Mouse (Mus musculus) thymus, adult 18-20 months (tissue): ENCODE results near the gene Lmo2.

ENCODE experiments used
- DNase-seq, 2 experiments: peaks; one replicate each; pipeline ENCODE4 v3.0.0; 2022; ENCODE audit warnings: mixed read lengths in 2 of 2

Gene Lmo2

DNA sequence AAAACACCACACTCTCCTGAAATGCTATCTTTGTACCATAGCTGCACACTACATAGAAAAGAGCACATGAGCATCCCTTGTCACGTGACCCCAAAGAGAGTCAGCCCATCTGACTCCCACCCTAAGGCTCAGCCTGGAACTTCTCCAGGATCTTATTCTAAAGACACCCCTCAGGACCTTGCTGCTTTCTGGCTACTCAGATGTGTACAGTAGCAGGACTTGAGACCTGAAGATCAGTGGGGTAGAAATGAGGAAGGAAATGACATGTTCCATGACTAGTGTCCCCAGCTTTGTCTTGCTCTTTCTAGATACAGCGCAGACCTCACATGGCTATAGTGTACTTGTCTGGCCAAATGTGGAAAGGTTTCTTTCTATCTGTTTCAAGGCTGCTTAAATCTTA lies 12.9 kb upstream of the Lmo2 start:
- no peak for DNase-seq

DNA sequence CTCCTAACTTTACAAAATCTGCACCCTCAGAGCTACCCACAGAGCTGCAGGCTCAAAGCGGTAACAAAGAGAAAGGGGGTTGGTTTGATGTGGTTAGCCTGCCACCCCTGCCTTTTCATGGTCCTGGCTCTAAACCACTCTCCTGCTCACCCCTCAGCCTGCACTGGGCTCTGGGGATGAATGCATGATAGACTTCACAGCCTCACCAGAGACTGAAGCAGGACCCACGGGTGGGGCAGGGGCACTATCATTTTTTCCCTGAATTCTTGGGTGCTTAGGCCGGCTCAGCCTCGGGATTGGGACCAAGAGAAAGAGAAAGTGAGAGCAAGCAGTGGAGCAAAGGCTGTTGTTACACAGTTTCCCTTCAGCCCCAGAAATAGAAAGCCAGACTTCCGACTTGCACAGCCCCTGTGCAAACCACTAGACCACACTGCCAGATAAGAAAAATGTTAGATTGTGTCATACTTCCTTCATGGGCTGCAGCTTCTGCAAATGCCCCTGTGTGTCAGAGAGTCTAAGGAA lies 12.2 kb upstream of the Lmo2 start:
- DNase-seq: peak in 1 of 2 experiments; percentile 14

DNA sequence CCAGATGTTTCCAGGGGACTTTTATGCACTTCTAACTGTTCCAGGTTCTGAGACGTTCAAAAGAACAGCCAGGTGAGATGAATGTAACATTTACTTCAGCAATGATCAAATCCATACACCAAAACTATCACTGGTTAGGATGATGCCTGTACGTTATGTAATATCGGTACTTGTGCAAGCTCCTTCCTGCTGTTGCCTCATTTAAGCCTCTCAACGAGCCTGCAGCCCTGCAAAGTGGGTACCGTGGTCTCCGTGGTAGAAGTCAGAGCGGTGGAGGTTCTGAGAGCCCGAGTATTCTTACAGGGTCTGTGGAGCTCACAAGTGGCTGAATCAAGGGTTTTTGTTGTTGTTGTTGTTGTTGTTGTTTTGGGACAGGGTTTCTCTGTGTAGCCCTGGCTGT lies 10.9 kb upstream of the Lmo2 start:
- no peak for DNase-seq

DNA sequence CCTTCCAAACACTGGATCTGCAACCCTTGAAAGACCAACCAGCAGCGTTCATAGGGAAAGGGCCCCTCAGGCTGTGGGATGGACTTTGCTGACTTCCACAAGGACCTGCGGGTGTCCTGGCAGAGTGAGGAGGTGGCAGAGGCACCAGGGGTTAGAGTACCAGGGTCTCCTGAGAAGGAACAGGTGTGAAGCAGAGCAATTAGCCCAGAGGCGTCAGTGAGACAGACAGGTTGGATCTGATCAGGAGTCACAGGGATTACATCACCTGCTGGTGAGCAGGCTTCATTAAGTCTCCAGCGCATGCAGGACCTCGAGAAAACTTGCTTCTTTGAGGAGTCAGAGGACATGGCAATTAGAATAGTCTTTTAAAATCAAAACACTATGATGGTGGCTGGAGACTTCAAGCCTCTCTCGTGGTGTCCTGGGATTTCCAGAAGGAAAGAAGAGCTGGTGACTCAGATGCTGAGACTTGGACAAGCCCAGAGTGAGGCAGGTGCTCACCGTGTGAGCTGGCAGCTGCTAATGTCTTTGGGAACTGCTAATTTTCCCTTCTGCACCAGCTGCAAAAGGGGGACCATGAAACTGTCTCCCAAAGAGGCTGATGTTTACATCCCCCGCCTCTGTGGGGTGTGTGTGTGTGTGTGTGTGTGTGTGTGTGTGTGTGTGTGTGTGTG lies 9.7 kb upstream of the Lmo2 start:
- DNase-seq: no peak

DNA sequence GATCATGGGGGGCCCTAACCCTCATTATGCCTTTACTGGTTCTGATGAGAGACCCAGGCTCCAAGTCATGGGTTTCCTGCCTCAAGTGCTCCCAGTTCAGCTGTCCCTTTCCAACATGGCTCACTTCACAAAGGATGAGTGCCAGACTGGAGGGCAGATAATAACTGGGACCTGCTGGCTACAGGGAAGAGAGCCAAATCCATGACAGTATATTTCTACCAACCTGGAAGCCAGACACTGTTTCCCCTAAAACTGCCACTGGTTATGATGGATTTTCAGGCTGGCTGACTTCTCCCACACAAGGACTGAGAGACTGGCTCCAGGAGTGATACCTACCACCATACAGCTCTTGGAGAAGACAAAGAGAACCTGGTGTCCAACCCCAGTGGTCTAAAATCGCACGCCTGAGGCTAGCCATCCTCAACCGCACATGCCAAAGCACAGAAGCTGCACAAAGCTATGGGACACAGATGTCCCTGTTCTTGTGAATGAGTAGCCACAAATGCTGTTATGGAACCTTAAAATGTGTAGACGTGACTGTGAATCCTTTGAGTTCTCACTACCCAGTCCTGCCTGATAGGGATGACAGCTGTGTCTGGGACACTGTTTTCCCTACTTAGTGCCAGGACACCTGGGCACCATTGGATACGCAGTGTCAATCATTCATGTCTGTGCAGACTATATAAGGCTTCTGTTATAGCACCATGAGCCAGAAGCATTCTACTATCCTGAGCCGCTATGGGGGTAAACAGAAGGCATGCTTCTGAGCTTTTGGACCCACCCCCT lies 4.5 kb upstream of the Lmo2 start:
- no peak for DNase-seq

DNA sequence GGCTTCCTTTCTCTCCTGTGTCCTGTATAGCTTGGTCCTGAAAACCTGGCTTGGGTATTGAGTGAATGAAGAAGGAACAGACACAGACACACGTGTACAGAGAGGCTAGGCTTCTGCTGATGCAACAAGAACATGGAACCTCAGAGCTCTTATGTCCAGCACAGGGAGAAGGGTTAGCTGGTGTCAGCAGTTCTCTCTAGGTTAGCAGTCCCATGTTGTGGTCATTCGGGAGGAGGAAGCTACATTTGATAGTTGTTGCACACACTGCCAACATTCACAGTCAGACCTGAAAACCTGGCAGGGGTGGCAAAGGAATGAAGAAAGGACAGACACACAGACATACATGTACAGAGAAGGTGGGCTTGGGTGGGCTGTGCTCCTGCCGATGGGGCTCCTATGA lies 2.1 kb upstream of the Lmo2 start:
- DNase-seq: no peak

DNA sequence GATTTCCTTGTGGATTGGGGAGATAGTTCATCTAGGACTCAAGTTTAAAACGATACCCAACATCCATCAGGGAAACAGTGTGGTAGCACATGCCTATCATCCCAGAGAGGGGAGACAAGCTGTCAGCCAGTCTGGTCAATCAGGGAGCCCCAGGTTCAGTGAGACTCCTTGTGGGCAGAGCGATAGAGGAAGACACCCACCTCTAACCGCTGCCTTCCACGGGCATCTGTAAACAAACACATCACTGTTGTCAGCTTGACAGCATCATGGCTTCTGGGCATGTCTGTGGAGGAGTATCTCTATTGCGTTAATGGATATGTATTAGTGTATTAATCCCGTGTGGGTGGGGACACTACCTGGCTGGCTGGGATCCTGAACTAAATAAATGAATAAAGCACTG lies 919 bp upstream of the Lmo2 start:
- DNase-seq: no peak

DNA sequence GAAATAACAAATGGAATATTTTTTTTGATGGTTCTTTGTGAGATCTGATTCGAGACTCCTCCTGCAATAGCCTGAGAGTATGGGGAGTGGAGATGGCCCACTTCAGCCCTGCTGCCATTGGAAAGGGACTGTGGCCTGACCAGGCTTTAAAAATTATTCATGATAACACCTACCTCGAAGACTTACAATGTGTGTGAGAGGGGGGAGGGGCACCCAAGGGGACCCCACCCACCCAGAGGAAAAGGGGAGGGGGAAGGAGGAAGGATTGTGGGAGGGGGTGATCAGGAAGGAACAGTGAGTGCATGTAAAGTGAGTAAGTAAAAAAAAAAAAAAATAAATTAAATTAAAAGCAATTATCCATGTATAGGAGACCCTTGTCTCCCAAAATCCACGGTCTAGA lies 848 bp downstream of the Lmo2 start:
- DNase-seq: no peak

DNA sequence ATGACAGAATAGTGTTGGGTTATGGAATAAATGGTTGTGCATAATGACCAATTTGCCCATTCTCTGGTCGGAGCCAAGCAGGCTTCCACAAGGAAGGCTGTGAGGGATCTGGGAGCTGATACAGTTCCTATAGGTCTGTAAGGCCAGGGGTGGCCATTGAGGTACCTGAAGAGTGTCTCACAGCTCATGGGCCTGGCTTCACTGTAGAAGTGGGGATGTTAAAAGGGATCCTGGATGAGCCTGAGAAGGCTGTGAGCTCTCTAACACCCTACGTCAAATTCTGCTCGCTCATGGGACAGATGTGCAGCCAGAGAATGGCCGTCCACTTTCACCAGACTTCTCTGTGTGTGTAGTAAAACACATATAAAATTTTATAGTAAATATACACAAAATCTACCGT lies 1.3 kb downstream of the Lmo2 start:
- DNase-seq: no peak

DNA sequence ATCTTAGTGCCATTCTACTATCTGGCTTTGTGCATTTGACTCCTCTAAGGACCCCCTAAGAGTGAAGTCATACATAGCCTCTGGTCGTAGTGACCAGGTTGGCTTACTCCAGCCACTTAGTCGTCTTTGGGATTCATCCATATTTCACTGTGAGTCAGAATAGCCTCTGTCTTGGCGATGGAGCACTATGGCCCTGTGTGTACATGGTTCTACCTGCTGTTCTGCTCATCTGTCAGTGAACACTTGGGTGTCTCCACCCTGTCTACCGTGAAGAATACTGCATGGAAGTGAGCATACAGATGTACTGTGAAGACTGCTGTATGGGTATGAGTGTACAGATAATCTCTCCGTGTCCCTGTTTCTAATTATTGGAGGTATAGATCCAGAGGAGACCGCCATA lies 1.8 kb downstream of the Lmo2 start:
- DNase-seq: no peak

DNA sequence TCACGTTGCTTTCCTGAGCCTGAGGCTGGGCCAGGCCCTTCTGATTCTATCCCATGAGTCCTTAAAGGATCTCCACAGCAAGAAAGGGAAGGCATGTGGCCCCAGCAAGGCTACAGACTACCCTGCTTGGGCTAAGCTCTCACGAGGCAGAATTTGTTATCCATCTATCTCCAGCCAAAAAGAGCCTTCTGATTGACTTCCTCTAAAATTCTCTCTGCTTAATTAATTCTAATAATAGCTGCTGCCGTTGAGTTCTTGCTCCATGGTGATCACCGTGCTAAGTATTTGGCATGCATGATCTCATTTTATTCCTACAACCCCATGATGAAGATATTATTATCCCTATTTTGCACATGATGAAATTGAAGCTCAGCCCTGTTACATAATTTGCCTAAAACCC lies 4.6 kb downstream of the Lmo2 start:
- no peak for DNase-seq

DNA sequence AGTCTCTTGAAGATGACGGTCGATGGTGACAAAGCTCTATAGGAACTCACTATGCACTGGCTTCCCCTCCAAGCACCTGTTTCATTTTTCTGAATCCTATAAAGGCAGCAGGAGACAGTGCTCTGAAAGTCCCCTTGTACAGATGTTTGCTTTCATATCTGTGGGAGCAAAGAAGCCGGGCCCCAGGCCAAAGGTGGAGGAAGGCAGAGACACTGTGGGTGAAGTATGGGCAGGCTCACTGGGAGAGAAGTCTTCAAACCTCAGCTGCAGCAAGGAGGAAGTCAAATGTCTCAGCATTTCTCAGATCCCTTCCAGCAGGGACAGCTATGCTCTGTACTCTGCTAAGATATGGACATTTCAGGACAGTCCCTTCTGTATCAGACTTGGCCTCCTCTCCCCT lies 7.6 kb downstream of the Lmo2 start:
- DNase-seq: no peak

DNA sequence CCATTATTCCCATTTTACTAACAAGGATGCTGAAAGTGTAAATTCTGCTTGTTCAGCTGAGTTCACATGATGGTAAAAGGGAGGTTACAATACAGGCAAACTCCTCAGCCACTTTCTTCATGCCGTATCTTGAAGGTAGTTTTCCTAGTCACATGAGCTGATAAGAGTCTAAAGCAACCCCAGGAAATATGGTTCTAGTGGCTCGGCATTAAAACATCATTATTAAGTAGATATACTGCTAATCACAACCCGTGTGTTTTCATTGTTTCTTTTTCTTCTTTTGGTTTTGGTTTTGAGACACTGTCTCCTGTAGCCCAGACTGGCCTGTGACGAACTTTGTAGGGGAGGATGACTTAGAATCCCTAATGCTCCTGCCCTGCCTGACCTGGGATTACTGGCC lies 10.4 kb downstream of the Lmo2 start:
- DNase-seq: no peak

DNA sequence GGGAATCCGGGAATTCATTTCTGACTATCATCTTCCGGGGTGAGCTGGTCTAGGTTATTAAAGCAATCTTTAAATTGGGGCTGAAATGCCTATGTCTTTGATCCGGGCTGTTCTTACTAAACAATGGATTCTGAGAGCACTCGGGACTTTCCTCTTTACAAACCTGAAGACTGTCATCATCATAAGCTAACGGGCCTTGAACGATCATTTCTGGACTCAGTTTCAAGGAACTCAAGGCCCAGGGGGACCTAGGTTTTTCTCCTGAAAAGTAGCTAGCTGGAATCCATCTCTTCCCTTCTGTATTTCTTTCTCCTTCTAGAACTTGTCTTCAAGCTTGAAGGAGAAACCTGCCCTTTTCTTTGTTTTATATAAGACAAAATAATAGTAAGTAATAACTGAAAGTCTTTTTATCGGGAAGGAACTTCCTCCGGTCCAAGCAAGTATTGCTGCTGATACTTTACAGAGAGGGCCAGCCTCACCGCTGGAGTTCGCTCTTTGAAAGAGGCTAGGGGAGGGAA lies 11.2 kb downstream of the Lmo2 start:
- DNase-seq: no peak

DNA sequence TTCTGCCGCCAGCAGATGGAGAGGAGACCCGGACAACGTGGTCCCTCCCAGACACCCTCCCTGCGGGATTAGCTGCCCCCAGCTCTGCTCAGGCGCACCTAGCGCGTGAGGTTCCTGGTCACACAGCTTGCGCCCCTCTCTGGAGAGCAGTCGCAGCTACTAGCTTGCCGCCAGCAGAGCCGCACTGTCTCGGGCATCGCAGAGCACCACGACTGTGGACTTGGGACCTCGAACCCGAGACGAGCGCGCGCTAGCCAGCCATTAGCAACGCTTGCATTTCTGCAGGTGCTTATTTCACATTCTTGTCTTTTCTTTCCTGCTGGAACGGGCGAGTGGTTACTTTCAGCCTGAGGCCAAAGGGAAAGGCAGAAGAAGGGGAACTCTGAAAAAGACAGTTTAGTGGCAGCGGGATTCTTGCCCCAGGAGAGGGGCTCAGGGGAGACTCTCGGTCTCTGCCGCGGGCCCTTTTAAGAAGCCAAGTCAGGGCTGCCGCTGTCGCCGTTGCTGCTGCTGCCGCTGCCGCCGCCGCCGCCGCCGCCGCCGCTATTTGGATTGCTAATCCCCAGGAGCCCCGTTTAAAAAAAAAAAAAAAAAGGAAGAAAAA lies 11.8 kb downstream of the Lmo2 start:
- peak in 1 of 2 experiments; percentile 16 for DNase-seq

DNA sequence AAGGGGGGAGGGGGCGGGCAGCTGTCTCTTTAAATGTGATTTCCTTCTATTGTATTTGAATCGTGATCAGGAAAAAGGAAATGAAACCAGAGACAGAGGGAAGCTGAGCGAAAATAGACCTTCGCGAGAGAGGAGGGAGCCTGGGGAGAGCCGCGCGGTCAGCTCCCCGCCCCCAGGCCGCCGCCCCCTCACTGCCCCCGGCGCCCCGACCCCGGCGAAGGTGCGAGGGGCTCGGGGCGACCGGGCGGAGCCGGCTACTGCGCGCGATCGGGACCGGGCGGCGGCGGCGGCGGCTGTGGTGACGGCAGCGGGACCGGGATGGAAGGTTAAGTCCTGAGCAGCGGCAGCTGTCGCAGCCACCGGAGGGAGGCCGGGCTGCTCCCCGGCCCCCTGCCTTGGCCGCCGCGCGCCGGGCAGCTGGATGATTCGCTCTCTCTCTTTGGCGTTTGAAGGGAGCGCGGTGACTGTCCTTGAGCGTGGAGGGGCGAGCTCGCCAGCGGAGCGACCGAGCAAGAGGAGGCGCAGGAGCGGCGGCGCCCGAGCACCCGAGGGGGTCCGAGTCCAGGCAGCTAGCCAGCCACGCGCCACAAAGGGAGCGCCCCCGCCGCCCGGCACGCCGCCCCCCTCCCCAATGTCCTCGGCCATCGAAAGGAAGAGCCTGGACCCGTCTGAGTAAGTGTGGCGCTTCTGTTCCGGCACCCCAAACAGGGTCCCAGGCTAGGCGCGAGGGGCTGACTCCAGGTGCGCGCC lies 12.4 kb downstream of the Lmo2 start:
- peak in 1 of 2 experiments; percentile 4 for DNase-seq

DNA sequence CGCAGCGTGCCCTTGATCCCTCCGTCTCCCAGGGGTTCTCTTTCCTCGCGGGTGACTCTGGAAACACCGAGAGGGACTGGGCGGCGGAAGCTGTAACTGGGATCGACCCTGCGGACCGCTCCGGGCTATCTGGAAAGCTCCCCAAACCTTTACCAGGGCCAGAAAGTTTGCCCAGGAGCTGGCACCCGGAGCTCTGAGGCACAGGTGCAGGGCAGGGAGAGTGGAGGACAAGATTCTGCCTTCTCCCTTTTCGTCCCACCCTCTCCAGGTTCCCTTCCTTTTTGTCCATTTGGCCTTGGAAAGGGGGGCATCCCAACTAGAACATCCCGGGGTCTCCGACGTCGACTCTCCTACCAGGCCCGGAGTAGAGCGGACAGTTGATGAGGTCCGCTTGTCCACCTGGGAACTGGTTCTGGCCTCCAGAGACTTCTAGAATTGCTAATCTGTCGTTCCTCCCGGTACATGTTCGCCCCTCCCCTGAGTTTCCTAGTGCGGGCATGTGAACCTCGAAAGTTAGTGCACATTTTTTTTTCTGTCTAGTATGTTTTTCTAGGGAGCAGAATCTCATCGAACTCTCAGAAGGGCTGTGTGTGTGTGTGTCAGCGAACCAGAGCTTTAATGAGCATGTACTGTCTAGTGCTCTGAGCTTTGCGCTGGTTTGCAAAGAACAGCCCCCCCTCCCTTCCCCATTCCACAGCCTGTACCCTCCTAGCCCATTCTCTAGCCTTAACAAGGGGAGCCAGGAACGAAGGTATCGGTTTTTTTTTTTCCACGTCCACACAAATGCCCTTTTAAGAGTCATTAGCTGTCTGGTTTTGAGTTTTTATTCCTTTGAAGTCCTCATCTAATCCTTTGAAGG lies 13.2 kb downstream of the Lmo2 start:
- DNase-seq: no peak

DNA sequence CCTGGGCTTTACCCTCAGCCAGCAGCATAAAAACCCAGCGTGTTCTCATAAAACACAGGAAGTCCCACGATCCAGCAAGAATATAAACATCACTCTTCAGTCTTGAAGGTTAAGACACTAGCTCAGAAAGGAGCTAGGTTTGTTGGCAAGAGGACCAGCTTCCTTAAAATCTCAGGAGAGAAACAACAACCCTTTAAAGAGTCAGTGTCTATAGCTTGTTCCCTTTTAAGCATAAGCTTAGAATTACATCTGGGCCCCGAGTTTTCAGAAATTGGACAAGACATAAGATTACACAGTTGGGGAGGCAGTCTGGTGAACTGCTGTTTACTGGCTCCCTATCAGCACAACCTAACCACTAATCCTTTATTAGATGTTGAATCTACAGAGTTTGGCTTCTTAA lies 14.1 kb downstream of the Lmo2 start:
- no peak for DNase-seq

DNA sequence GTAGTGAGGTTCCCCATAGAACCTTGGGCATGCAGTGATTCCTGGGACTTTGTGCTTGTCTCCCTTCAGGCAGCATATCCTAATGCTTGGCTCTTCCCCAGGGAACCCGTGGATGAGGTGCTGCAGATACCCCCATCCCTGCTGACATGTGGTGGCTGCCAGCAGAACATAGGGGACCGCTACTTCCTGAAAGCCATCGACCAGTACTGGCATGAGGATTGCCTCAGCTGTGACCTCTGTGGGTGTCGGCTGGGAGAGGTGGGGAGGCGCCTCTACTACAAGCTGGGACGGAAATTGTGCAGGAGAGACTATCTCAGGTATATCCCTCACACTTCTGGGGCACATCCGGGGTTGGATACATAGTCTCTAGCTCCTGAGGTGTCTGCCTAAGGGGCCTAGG lies 18.1 kb downstream of the Lmo2 start:
- DNase-seq: no peak

DNA sequence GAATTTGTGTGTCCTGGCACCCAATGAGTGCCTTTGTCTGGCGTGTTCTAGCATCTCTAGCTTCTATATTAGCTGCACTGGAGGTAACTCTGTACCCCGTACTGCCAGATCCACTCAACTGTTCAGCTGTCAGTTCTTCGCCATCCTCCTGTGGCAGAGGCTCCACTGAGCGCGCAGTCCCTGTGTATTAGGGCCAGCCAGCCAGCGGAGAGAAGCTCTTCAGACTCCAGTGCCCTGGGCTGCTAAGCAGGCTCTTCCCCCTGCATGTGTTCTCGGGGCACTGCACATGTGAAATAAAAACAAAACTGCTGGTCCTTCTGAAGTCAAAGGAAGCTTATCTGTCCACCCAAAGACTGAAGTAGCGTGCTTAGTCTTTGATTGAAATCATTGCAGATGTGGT lies 19.4 kb downstream of the Lmo2 start:
- no peak for DNase-seq

DNA sequence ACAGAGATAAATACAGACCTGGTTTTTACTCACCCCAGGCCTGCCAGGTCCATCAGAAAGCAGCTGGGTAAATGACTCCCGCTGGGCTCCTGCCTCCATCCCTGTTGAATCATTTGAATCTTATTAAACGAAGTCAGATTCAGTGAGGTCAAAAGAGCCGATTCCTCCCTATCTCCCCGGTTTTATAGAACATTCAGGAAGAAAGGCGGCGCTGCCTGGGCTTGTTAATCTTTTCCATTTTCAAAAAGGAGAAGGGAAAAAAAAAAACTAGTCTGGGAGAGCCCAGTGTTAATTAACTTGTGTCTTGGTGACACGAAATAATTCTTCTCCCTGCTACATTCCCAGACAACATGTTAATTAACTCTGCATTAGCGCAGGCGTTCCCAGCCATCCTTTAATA lies 19.9 kb downstream of the Lmo2 start:
- no peak for DNase-seq

DNA sequence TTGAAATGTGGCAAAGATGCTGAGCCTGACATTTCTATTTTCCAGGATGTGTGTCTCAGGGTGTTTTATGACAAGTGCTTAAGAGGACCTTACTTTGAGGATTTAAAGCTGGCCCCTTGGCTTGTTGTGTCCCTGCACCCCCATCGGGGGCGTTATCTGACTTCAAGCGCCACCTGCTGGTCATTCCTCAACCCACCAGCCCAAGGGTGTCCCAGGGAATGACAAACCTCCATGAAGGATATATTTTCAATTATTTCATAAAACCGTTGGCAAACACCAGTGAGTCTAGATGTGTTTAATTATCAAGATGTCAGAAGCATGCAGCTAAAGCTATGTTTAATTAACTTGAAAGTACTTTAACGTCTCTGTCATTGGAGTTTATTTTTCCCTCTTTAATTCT lies 24.5 kb downstream of the Lmo2 start:
- DNase-seq: peak; percentile 18 to 25
